12 mouse cellular contexts compared by ENCODE assay signal in genomic region chr8:106500018-106500685, GRCm38 (mm10). TPM values are rescaled to one million over a fixed set of nuclear protein-coding genes. Genes with fewer than 3 reads are reported as not detected.
A peak's percentile ranks its signal among the peaks of the same experiment; 100 is the strongest.
DNase-seq lines count a peak whose midpoint lies in the region; ATAC-seq and TF ChIP-seq lines count a peak whose summit lies in the region.
"Had no signal": no experiment of that assay in that cellular context is flagged by ENCODE, and none has a peak within 500 bp of the region (broad histone marks: within the 10 kb centered on the region; RNA-seq: fewer than 3 reads in every experiment).

Gene 6030452D12Rik, plus strand, starts transcription at chr8:106500522.

- TF ChIP-seq CTCF in stomach, postnatal 0 days (IDR thresholded peaks at IDR 0.05; ENCODE audit: low read depth): no peak

- DNase-seq in midbrain, embryonic 11.5 days (ENCODE audit: low spot score, missing footprints): peak; percentile 72
- peak; percentile 9 to 38 for DNase-seq in lung, adult 18-20 months
- no peak for DNase-seq in stomach, postnatal 0 days (ENCODE audit: low spot score)
- DNase-seq in adrenal gland, postnatal 14 days: no peak
- DNase-seq: cerebellum, postnatal 10 days had no signal

- no peaks in the 10 kb centered on the region for H3K27me3 ChIP-seq in midbrain, embryonic 11.5 days (ENCODE audit: control insufficient read depth, insufficient read depth, low read length)
- no peaks in the 10 kb centered on the region for H3K27me3 ChIP-seq in midbrain, embryonic 16.5 days (ENCODE audit: control insufficient read depth, insufficient read depth, low read depth, low read length)
- H3K27me3 ChIP-seq in stomach, postnatal 0 days (ENCODE audit: control insufficient read depth, insufficient read depth, low read length): no peaks in the 10 kb centered on the region
- H3K27me3 ChIP-seq: forebrain, embryonic 15.5 days; midbrain, embryonic 13.5 days had no signal

- no peaks in the 10 kb centered on the region for H3K36me3 ChIP-seq in midbrain, embryonic 11.5 days (ENCODE audit: control insufficient read depth, insufficient read depth, low read length)
- no peaks in the 10 kb centered on the region for H3K36me3 ChIP-seq in midbrain, embryonic 16.5 days (ENCODE audit: control insufficient read depth, insufficient read depth, low read length)
- no peaks in the 10 kb centered on the region for H3K36me3 ChIP-seq in stomach, postnatal 0 days (ENCODE audit: control insufficient read depth, insufficient read depth, low read length)
- H3K36me3 ChIP-seq: forebrain, embryonic 15.5 days; midbrain, embryonic 13.5 days had no signal

- no peak within 1 kb of the TSS for H3K9ac ChIP-seq in midbrain, embryonic 11.5 days (ENCODE audit: low read length)
- H3K9ac ChIP-seq in midbrain, embryonic 16.5 days (ENCODE audit: low read depth, low read length): no peak within 1 kb of the TSS
- H3K9ac ChIP-seq in stomach, postnatal 0 days (ENCODE audit: low read length): no peak within 1 kb of the TSS
- H3K9ac ChIP-seq: forebrain, embryonic 15.5 days; midbrain, embryonic 13.5 days had no signal

- 81% methylated on average over 8 of the region's 8 CpGs for WGBS in midbrain, embryonic 11.5 days
- 84% methylated on average over 8 of the region's 8 CpGs for WGBS in midbrain, embryonic 16.5 days
- 31% methylated on average over 8 of the region's 8 CpGs for WGBS in stomach, postnatal 0 days

- no peaks in the 10 kb centered on the region for H3K4me1 ChIP-seq in midbrain, embryonic 11.5 days (ENCODE audit: control insufficient read depth, insufficient read depth, low read length)
- H3K4me1 ChIP-seq in midbrain, embryonic 16.5 days (ENCODE audit: control insufficient read depth, insufficient read depth, low read length): no peaks in the 10 kb centered on the region
- no peaks in the 10 kb centered on the region for H3K4me1 ChIP-seq in stomach, postnatal 0 days (replicated peaks; ENCODE audit: control insufficient read depth, insufficient read depth)
- H3K4me1 ChIP-seq: forebrain, embryonic 15.5 days; midbrain, embryonic 13.5 days had no signal

- H3K9me3 ChIP-seq in midbrain, embryonic 11.5 days (ENCODE audit: control insufficient read depth, low read length): no peaks in the 10 kb centered on the region
- no peaks in the 10 kb centered on the region for H3K9me3 ChIP-seq in midbrain, embryonic 16.5 days (replicated peaks; ENCODE audit: control insufficient read depth, low read length, poor library complexity, severe bottlenecking)
- no peaks in the 10 kb centered on the region for H3K9me3 ChIP-seq in stomach, postnatal 0 days (ENCODE audit: control insufficient read depth, low read length)
- H3K9me3 ChIP-seq: forebrain, embryonic 15.5 days; midbrain, embryonic 13.5 days had no signal

- H3K27ac ChIP-seq in midbrain, embryonic 11.5 days (ENCODE audit: low read depth, low read length): no peak within 1 kb of the TSS
- no peak within 1 kb of the TSS for H3K27ac ChIP-seq in midbrain, embryonic 16.5 days (ENCODE audit: low read length)
- H3K27ac ChIP-seq in stomach, postnatal 0 days (replicated peaks): peak within 1 kb of the TSS; percentile 79
- H3K27ac ChIP-seq: forebrain, embryonic 15.5 days; midbrain, embryonic 13.5 days had no signal

- no peak for ATAC-seq in midbrain, embryonic 11.5 days (ENCODE audit: low FRiP score)
- ATAC-seq in midbrain, embryonic 16.5 days: no peak
- peak; percentile 99 for ATAC-seq in granulocyte monocyte progenitor cell, adult 5-6 weeks (replicated peaks; ENCODE audit: poor library complexity, severe bottlenecking)
- ATAC-seq in stomach, postnatal 0 days (ENCODE audit: low FRiP score, low TSS enrichment): peak; percentile 61; the same call in 1 of the 2 replicates
- no peak for ATAC-seq in megakaryocyte-erythroid progenitor cell, adult 5-6 weeks (replicated peaks; ENCODE audit: low FRiP score, low TSS enrichment, poor library complexity, severe bottlenecking)
- ATAC-seq: forebrain, embryonic 15.5 days; midbrain, embryonic 13.5 days had no signal

- H3K4me3 ChIP-seq in midbrain, embryonic 11.5 days (ENCODE audit: low read depth, low read length): no peak within 1 kb of the TSS
- no peak within 1 kb of the TSS for H3K4me3 ChIP-seq in midbrain, embryonic 16.5 days (ENCODE audit: low read depth, low read length)
- H3K4me3 ChIP-seq in stomach, postnatal 0 days (ENCODE audit: low read depth, low read length): no peak within 1 kb of the TSS
- H3K4me3 ChIP-seq: forebrain, embryonic 15.5 days; midbrain, embryonic 13.5 days had no signal

- H3K4me2 ChIP-seq in midbrain, embryonic 11.5 days: no peak within 1 kb of the TSS
- no peak within 1 kb of the TSS for H3K4me2 ChIP-seq in midbrain, embryonic 16.5 days (ENCODE audit: low read length)
- no peak within 1 kb of the TSS for H3K4me2 ChIP-seq in stomach, postnatal 0 days (replicated peaks; ENCODE audit: low read depth)
- H3K4me2 ChIP-seq: forebrain, embryonic 15.5 days; midbrain, embryonic 13.5 days had no signal

- no peak for TF ChIP-seq EP300 in stomach, postnatal 0 days (optimal IDR thresholded peaks at IDR 0.05)

RNA-seq across cellular contexts. Expression of gene 6030452D12Rik, which starts in this region (rescaled TPM):
- polyA plus RNA-seq in midbrain, embryonic 11.5 days (2014; fragmentation: Nextera tagmentation; extraction: Ambion mirVana): not detected in 2 replicates
- not detected in 2 replicates for polyA plus RNA-seq in midbrain, embryonic 16.5 days (2015; fragmentation: Nextera tagmentation; extraction: Ambion mirVana)
- not detected in 2 replicates for total RNA-seq in granulocyte monocyte progenitor cell, adult 5-6 weeks (2014; fragmentation: Nextera tagmentation)
- total RNA-seq in granulocyte monocyte progenitor cell, adult 5-6 weeks (2017): not detected in 2 replicates
- not detected in 2 replicates for polyA plus RNA-seq in stomach, postnatal 0 days (2015; fragmentation: Nextera tagmentation; extraction: Ambion mirVana)
- total RNA-seq in megakaryocyte-erythroid progenitor cell, adult 5-6 weeks (2014; fragmentation: Nextera tagmentation): not detected in 2 replicates
- total RNA-seq in megakaryocyte-erythroid progenitor cell, adult 5-6 weeks (2017): not detected in 2 replicates
- total RNA-seq in adrenal gland, postnatal 14 days (2021): not detected in 2 replicates
- total RNA-seq: layer of hippocampus, postnatal 10 days had no signal
- polyA plus RNA-seq: forebrain, embryonic 15.5 days; heart, postnatal 0 days; midbrain, embryonic 13.5 days had no signal

Comparison
In these comparisons a context has a peak if more than half of its experiments do, and no peak if none do; other contexts are left out.
1. Peak in DNase-seq in midbrain, embryonic 11.5 days; RNA of the gene not detected or under 1 TPM.
2. Peak in ATAC-seq in granulocyte monocyte progenitor cell, adult 5-6 weeks; RNA of the gene not detected or under 1 TPM.
3. Peak in ATAC-seq and H3K27ac ChIP-seq in stomach, postnatal 0 days; RNA of the gene not detected or under 1 TPM.
4. DNase-seq: peak in lung, adult 18-20 months (2 of 2); none in stomach, postnatal 0 days (single experiment) and adrenal gland, postnatal 14 days (single experiment).